Mouse (Mus musculus) liver, postnatal 0 days (tissue): ENCODE data around the gene Sub1.

ENCODE experiments used
- CTCF ChIP-seq: sonication (generic); IDR thresholded peaks from 2 replicates; pipeline ENCODE4 v1.5.1; 2016; ENCODE audit warnings: antibody characterized with exemption, low read depth
- EP300 ChIP-seq: IDR thresholded peaks from 2 replicates; pipeline ENCODE4 v1.6.1; 2016; ENCODE audit warnings: antibody characterized with exemption, low read depth, mild to moderate bottlenecking

DNA sequence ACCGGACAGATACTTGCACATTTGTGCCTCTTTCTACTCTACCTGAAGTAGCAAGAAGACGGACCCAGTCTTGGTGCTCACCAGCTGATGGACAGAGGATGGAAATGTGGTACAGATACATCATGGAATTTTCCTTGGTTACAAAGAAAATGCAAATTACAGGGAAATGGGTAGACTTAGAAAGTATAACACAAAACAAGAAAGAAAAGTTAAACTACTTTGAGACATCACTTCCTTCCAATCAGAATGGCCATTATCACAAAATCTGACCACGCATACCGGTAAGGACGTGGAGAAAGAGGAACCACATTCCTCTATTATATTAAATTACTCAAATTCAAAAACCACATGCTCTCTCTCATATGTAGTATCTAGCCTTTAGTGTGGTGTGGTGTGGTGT lies 12.1 kb upstream of the Sub1 start:
- no peak for TF ChIP-seq EP300
- no peak for TF ChIP-seq CTCF
